Mouse (Mus musculus): ENCODE results near the gene Frem1.

- TF ChIP-seq POLR2A (IDR thresholded peaks at IDR 0.05; ENCODE audit: low read depth, low read length) (no peak), CTCF (IDR thresholded peaks at IDR 0.05; ENCODE audit: extremely low read depth, insufficient read length, insufficient replicate concordance, low read depth, low read length) (no peak)
These were observed 37.6 kb downstream of the Frem1 start for GRCm38 (mm10) chr4:83014538-83014937.
